Mouse (Mus musculus): ENCODE measurements around the gene Vamp1. TPM values are rescaled to one million over a fixed set of nuclear protein-coding genes. Genes with fewer than 3 reads are reported as not detected.
"Not testable (repeated sequence)": the region's sequence is repeated elsewhere in the genome, so short reads cannot be mapped to it uniquely, and the experiment has no call there.

Gene Vamp1
- total RNA-seq, 4 experiments from 2014 or later, result 5.2 to 7.7 (median 6.5) TPM

DNA sequence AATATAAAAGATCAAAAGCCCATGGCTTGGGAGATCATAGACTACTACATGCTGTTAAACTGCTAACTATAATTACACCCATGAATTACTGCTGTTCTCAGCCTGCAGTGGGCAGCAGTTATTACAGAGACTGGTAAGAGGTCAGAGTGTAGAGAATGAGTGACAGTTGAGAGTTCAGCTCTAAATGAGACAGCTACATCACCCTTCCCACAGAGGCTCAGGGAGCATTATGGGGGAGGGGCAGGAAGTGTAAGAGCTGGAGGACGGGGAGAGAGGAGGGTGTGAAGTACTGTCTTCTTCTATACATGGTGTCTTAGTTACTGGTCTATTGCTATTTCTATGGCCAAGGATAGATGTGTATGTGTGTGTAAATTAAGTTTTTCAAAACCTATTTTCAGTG lies 29.2 kb downstream of the Vamp1 start:
- DNase-seq (ENCODE audit: low spot score), result no peak

DNA sequence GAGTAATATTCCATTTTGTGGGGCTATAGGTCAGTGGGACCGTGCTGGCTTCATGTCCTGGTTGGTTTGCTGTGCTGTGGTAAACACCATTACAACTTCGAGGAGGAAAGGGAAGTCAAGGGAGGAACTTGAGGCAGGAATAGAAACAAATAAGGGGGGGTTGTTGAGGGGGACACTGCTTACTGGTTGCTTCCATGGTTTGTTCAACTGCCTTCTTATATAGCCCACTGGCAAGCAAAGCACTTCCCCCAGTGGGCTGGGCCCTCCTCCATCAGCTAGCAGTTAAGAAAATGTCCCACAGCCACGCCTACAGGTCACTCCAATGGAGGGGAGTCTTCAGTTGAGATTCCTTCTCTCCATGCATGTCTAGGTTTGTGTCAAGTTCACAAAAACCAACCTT lies 36.9 kb downstream of the Vamp1 start:
- no peak for DNase-seq (ENCODE audit: low spot score)

DNA sequence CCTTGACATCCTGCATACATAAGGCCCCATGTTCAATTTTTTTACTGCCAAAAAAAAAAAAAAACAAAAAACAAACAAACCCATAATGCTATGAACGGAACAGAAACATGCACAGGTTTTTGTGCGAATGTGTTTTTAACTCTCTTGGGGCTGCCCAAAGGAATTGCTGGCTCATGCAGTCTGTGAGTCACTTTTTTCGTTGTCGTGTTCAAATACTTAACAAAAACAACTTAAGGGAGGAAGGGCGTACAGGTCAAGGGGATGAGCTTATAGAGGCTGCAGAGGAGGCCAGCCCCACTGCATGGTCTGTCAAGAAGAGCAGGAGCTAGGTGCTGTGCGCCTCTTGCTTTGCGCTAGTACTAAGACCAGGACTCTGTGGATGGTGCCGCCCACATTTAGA lies 37.4 kb downstream of the Vamp1 start:
- DNase-seq (ENCODE audit: low spot score), result no peak

DNA sequence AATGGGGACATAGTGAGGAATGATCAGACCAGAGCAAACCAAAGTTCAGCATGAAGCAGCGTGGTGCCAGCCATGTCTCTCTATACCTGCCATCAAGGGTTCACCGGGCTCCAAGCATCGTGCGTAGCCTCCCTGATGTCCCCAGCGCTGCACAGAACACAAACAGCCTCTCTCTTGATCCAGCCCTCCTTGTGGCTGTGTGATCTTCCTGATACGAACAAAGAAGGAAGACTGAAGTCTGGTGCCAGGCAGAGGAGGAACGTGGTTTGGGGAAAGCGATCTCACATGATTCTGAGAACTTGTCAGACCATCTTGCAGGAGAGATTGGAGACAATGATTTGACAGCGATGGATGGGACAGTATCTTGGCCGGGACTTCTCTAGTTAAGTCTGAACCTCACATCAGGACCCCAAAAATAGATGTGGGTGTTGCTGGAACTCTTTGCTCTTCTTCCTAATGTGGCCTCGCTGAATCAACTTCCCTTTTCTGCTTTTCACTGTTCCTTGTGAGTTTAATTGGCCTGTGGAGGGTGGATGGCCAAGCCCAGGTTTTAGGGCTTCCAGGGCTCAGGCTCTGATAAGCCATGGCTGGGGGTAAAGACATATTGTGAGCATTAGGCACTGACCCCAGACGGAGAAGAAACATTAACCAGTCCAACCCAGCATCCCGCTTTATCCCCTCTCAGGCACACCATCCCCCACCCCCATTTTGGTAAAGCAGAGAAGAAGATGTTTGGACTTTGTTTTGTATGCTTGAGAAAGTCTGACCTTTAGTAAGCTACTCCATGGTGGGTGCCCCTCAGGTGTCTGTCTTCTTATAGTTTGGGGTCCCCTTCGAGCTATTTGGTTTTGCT lies 38.7 kb downstream of the Vamp1 start:
- DNase-seq (ENCODE audit: low spot score), result no peak

DNA sequence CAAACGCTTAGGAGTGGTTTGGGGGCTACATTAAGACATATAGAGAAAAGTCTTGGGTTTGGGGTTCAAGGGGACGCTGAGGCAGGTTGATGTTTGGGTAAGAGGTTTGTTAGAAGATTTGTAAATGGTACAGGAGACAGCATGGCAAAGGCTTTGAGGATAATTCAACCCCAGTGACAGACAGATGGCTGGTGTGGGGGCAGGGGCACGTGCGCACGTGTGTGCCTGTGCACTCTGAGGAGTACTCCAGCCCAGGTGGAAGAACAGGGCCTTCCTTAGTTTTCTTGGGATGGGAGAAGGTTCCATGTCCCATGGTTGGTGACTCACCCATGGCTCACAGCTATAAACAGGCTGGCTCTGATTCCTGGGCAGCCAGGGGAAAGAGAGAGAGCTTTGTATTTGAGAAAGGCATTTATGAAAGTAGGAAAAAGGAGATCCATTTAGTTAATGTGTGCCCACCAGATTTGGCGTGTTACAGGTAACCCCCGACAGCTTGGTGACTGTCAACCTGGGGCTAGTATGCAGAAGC lies 40.2 kb downstream of the Vamp1 start:
- no peak for DNase-seq (ENCODE audit: low spot score)

DNA sequence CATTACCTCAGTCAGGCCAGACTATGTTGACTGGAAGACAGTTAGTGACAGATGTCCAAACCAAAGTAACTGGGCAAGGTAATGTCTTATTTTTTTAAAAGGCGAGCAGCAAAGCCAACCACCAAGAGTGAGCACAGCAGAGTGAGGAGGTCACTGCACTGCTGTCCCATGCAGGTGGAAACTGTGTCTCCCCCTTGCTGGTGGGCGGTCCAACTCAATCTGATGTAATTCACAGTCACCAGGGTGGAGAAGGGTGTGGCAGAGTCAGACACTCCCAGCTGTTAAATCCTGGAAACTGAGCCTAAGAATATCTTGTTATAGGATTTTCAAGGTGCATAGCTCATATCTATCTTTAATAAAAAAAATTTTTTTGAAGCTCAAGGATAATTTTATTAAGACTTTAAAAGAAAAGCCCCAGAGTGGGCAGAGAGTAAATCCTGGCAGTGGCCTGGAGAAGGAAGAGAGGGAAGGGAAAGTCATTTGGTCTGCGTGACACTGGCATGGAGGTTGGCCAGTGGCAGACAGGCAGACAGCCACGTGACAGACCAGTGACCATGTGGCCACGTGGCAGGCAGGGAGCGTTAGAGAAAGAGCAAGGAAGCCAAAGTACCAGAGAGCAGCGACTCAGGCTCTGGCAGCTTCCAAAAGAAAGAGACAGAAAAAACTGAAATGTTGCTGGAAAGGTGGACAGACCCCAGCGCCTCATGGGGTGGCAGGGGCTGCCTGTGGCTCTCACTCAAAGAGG lies 41.0 kb downstream of the Vamp1 start:
- DNase-seq (ENCODE audit: low spot score), result peak; percentile 46

DNA sequence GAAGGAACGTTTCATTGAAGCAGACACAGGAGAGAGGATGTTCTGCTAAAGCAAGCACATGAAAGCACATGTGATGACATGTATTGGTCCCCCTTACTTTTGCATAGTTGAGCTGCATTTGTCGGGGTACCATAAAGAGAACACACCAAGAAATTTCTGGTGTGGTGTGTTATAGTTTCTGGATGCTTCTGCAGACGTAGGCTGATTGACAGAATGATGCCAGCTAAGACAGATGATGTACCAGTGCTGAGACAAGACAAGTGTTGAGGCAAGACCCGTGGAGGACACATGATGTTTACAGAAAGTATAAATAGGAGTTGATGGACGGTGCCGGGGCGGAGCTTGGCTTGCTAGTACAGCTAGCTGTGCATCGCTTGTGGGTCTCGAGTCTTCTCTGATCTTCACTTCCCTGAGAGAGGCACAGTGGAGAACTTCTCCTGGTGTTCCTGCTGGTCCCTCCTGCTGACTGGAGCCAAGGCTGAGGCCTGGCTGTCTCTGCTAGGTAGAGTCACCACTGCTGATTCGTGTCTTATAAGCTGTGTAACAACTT lies 44.7 kb downstream of the Vamp1 start:
- no peak for DNase-seq (ENCODE audit: low spot score)

DNA sequence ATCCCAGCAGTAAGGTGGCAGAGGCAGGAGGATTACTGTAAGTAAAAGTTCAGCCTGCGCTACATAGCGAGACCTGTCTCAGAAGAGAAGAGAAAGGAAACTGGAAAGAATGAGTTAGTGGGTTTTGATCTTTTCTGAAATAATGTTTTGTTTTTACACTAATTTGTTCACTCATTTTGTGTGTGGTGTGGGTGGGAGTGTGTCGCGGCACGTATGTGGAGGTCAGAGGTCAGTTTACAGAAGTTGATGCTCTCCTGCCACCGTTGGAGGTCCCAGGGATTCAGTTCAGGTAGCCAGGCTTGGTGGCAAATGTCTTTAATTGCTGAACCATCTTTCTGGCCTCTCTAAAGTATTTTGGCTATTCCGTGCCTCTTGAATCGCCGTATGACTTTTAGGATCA lies 48.9 kb downstream of the Vamp1 start:
- no peak for DNase-seq (ENCODE audit: low spot score)

DNA sequence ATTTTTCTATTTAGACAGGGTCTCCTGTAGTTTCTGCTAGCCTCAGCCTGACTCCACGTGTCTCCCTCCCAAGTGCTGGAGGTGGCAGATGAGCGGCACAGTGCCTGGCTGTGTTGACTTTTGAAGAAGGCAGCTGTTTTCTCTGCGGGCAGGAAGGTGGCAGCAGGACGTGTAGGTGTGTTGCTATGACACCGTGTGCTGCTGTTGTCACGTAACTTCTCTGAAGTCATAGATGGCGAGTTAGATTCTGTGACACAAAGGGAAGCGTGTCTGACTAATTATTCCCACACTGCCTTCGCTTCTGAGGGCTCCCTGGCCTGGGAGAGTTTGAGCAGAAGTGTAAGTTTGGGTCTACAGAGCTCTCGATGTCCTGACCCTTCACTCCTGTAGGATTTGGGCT lies 49.9 kb downstream of the Vamp1 start:
- no peak for DNase-seq (ENCODE audit: low spot score)

DNA sequence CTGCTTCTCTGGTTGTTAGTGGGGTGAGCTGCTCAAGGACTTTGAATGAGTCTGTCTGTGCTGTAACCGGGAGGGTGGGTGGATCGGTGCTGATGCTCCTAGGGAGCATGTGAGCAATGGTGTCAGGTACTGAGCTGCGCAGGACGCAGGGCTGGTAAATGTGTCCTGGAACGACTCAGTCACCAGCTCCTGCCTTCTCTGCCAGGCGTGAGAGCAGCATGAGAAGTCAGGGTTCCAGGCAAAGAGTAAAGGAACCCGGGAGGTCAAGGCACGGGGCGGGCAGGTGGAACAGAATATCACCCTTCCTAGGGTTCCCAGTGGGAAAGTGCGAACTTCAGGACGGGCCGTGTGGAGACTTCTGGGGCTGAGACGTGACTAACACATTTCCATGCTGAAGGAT lies 50.7 kb downstream of the Vamp1 start:
- DNase-seq (ENCODE audit: low spot score), result no peak

DNA sequence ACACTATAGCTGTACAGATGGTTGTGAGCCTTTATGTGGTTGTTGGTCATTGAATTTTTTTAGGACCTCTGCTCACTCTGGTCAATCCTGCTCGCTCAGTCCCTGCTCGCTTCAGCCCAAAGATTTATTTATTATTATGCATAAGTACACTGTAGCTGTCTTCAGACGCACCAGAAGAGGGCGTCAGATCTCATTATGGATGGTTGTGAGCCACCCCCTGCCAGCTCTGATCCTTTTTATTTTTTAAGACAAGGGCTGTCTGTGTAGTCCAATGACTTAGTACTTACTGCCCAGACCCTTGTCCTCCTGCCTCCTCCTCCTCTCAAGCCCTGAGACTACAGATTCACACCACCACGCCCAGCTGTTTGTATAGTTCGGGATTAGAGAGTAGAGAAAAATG lies 51.2 kb downstream of the Vamp1 start:
- not testable (repeated sequence) for DNase-seq (ENCODE audit: low spot score)

DNA sequence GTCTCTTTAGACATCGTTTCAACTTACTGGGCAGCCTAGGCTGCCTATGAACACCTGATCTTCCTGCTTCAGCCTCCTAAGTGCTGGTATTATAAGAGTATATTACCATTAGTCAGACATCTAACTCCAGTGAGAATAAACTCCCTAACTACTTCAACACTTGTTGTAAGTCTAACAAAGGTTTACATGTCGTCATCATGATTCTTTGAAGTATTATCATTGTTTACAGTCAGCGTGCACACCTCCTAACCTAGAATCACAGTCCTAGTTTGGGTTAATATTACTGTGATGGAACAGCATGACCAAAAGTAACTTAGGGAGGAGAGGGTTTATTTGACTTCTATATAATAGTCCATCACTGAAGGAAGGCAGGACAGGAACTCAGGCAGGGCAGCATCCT lies 52.1 kb downstream of the Vamp1 start:
- DNase-seq (ENCODE audit: low spot score), result no peak

DNA sequence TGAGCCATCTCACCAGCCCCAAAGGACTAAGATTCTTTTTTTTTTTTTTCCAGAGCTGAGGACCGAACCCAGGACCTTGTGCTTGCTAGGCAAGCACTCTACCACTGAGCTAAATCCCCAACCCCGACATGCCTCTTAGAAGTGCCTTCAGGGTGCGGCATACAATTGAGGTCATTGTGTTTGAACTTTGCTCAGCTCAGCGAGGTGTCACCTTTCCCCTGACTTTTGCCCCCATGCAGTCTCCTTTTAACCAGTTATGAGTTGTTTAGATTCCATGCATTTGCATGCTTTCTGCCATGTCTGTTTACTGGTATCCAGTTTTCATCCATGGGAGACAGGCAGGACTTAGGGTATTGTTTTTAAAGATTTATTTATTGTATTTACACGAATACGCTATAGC lies 53.4 kb downstream of the Vamp1 start:
- DNase-seq (ENCODE audit: low spot score), result no peak

DNA sequence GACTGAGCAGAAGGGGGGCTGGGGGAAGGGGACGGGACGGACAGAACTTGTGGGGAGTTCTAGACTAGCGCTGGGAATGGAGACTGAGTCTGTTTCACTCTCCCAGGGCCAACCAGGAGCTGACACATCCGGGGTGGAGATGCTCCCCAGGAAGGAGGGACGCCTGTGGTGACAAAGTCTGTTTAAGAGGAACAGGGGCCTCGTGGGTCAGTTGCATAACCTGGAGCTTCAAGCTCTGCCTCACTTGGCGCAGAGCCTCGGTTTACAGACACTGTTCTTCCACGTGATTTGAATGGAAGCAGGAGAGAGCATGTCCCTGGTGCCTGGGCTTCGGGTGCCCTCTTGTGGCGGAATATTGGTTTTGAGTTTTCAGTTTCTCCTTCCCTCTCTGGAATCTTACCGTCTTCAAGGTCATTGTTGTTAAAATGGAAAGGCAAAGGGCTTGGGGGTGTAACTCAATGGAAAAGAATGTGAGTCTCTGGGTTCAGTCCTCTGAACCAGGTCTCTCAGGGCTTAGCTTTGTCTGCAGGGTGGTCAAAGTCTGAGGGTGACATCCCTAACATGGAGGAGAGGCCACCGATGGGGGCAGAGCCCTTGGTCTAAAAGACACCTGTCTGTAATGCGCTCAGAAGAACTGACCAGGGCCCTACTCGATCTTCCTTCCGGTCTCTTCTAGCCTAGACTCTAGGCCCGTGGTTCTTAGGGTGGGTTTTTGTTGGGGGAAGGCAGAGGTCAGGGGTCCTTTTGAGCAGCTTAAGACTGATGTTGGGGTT lies 56.3 kb downstream of the Vamp1 start:
- DNase-seq (ENCODE audit: low spot score), result peak; percentile 93

DNA sequence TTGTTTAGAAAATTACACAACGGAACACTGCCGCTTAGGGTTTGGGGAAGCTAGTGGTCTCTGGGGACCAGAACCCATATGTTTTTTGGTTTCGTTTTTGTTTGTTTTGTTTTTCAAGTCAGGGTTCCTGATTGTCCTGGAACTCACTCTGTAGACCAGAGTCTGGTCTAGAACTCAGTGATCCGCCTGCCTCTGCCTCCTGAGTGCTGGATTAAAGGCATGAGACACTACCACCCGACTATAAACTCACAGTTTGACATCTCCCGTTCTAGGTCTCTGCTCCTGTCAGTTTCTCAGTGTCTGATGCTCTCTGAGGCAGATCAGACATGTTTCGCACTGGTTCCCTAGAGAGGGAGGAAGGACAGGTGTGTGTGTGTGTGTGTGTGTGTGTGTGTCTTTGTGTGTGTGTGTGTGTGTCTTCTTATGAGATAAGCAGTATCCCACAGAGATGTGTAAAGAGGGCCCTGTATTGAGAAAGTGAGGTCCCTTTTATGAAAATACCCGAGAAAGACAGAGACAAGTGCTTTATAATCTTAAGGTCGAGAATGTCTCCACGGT lies 57.0 kb downstream of the Vamp1 start:
- DNase-seq (ENCODE audit: low spot score), result no peak

DNA sequence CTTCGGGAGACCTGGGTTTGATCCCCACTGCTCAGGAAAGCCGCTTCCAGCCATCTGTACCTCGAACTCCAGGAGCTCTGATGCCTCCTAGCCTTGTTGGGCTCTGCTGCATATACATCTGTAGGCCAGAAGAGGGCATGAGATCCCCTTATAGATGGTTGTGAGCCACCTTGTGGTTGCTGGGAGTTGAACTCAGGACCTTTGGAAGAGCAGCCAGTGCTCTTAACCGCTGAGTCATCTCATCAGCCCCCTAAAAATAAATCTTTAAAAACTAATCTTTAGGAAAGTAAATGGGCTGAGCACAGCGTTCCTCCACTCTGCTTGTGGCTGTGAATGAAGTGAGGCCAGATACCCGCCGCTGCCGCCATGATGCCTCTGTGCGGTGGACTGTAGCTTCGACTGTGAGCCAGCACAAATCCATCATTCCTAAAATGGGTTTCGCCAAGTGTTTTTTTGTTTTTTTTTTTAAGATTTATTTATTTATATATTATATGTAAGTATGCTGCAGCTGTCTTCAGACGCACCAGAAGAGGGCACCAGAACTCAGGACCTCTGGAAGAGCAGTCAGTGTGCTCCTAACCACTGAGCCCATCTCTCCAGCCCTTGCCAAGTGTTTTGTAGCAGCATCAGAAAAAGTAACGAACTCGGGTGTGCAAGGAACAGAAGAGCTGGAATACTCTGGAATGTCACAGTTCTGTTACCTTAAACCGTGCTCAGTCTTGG lies 59.7 kb downstream of the Vamp1 start:
- peak; percentile 24 for DNase-seq (ENCODE audit: low spot score)

DNA sequence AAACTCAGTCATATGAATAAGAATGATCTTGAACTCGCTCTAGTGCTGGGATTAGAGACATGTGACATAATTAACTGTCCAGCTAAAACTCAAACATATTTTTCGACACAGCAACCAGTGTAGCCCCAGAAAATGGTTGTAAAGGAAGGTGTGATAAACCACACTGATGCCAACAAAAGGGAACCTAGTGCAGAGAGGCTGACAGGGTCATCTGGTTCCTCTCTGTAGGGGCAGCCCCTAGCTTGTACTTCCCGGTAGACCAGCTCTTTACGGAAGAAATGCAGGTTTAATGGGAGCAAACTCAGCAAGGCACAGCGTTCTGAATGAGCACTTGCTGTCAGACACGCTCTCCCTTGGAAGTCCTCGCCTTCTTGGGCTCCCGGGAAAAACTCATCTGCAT lies 64.4 kb downstream of the Vamp1 start:
- no peak for DNase-seq (ENCODE audit: low spot score)

DNA sequence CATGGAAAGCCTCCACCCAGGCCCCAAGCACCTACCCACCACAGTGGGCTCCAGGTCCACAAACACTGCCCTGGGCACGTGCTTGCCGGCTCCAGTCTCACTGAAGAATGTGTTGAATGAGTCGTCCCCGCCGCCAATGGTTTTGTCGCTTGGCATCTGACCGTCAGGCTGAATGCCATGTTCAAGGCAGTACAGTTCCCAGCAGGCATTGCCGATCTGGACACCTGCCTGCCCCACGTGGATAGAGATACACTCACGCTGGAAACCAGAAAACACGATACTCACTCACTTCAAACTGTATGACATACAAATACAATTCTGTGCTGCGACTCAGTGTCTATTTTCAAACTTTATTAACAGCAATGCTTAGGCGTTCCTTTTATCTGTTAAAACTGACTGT lies 67.4 kb downstream of the Vamp1 start:
- DNase-seq (ENCODE audit: low spot score), result not testable (repeated sequence)

DNA sequence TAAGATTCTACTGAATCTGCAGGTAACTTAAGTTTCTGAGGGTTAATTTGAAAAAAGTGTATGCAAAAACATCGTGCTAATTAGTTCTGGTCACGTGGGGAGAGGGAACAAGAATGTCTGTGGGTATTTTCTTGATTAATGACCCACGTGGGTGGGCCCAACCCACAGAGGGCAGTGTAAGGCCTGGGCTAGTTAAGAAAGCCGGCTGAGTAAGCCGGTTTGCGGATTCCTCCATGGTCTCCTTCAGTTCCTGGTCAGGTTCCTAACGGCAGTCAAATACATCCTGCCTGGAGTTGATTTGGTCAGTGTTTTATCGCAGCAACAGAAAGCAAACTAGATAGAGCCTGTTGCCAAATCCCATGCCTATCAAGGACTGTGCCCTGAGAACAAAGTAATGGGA lies 68.9 kb downstream of the Vamp1 start:
- no peak for DNase-seq (ENCODE audit: low spot score)

DNA sequence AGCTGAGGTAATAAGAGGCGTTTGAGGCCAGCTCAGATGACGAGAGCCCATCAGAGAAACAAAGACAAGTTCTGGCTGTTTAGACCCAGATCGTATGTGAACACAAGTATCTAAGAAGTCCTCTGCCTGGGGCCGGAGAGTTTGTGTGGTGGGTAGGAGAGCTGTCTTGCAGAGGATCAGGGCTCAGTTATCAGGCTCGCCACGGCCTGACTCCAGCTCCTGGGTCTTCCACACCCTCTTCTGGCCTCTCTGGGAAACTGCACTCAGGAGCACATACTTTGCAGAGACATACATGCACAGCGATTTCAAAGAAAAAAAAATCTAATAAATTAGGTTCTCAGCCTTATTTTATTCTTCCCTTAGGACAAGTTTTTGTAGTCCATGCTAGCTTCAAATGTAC lies 69.4 kb downstream of the Vamp1 start:
- DNase-seq (ENCODE audit: low spot score), result no peak

DNA sequence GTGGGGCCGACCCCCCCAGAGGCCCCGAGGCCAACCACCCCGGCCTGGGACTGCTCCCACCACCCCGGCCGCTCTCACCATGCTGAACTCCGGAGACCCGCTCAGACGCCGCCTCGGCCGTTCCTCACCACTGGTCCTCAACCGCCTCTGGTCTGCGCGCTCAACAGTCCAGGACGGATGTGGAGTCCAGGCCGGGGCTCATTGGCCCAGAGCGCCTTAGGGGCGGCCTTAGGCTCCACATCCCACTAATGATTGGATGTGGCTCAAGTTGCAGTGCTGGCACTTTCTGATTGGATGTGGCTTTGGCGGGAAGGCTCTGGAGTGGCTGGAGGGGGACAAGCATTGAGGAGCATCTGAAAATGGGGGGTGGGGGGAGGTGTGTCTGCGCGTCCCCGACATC lies 70.5 kb downstream of the Vamp1 start, which contains the start of gene Tuba3a:
Gene Tuba3a, minus strand, starts transcription at position 153 of the 400 bp plus-strand sequence.
- no peak for DNase-seq (ENCODE audit: low spot score)

All from heart, adult 8-10 months (tissue).